Mouse (Mus musculus) bone marrow, adult 2 months (tissue): ENCODE measurements at regions not wholly inside any gene's neighbourhood (a gene's known extent, or its start where the extent isn't known, plus 50 kb on each side); places are given as distances from the start of the nearest gene placed in this dataset.

ENCODE experiments used
- CTCF ChIP-seq: fragments of 200-500 bp; IDR thresholded peaks from 2 replicates; pipeline ENCODE4 v1.5.1; 2011; ENCODE audit warnings: low read length, control low read depth; ENCODE audit not compliant: control insufficient read depth, insufficient read depth
- POLR2A ChIP-seq: fragments of 200-500 bp; IDR thresholded peaks from 2 replicates; pipeline ENCODE4 v1.6.1; 2011; ENCODE audit warnings: low read depth, mild to moderate bottlenecking, control low read depth, low read length, borderline replicate concordance; ENCODE audit not compliant: control insufficient read depth

DNA sequence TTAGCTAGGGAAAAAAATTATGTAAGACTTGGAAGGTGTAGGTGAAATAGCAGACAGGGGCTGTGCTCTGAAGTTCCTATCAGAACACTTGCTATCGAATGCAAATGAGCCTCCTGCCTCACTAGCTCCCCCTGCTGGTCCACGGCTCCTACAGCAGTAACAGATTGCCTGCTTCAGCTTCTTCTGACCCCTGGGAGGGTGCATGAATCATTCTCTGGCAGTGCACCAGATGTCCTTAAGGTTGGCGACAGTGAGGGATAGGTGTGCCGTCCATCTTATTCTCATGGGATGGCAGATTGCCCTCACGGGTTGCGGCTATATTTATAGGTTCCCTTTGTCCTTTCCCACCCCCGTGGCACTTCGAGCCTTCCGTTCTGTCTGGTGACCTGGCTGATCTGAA, 535.7 kb downstream of the Plekhb2 start:
- TF ChIP-seq CTCF: peak; percentile 79
- no peak for TF ChIP-seq POLR2A
